Mouse (Mus musculus): ENCODE data around the gene Edn3. TPM values are rescaled to one million over a fixed set of nuclear protein-coding genes. Genes with fewer than 3 reads are reported as not detected.

The Edn3 gene
- total RNA-seq, 2 experiments from 2014 or later, result 0.19 to 0.23 TPM

DNA sequence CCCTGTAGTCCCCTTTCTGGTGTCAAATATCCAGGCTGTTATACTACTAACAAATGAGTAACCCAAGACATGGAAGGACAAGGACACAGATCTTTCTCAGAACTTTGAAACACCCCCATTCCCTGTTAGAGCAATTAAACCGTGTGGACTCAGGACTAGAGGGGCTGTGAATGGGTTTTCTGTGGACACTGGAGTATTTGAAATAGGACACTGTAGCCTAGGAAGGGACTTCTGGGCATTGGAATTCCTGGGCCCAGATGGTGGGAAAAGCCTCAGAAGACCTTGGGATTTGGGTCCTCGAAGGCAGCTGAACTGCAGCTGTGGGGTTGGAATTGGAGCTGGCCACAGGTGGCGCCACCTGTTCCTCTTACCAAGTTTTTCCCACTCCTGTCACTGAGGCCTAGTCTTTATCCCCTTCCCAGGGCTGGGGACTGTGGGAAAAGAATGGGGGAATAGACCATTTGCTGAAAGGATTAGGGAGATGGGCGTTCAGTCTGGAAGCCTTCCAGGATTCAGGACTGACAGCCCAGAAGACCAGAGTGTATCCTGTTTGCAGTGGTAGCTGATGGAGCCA lies 37.2 kb downstream of the Edn3 start:
- no peak for DNase-seq

DNA sequence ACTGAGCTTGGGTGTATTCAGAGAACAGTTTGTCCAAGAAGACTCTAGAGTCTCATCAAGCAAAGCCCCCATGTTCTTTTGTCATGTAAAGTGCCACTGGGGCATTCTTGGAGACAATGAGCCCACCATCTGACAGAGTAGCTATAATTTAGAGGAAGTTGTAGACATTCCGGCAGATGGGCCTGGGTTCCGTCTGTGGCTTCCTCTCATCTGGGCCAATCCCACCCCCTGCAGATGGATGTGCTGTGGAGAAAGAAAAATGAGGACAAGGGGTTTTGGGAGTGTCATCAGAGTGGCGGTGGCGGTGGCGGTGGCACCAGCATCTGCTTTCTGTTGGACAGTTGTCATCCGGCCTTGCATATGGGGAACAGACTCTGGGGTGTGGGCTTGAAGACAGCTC lies 42.0 kb downstream of the Edn3 start:
- DNase-seq, result no peak

DNA sequence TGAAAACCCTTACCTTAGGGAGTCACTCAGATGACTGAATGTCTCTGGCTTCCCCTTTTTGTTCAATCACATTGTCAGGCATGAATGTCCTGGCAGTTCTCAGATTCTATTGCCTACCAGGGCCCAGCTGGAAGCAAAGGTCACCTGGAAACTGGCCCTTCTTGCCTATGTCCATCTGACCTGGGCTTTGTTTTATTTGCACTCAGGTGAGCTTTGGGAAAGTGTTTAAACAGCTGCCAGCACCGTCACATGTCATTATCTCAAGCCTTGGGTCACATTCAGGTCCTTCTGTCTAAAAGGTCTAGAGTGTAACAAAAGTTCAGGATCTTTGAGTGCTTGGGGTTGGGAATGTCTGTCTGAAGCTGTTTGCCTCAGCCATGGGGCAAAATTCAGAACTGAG lies 43.2 kb downstream of the Edn3 start:
- no peak for DNase-seq

DNA sequence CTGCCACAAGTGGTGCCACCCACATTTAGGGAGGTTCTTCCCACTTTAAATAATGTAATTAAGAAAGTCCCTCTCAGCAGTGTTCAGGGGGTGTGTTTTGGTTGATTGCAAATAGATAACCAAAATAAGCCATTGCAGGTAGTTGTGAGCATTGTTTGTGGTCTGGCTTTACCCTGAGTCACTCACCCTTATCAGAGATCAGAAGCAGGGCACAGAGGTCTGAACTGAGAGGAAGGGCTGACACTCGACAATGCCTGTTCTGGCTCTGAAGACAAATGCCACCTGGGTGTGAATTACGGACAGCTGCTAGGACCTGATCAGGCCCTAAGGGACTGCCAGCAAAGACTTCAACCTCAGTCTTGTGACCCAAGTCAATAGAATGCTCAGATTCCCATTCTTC lies 47.5 kb downstream of the Edn3 start:
- DNase-seq, result no peak

DNA sequence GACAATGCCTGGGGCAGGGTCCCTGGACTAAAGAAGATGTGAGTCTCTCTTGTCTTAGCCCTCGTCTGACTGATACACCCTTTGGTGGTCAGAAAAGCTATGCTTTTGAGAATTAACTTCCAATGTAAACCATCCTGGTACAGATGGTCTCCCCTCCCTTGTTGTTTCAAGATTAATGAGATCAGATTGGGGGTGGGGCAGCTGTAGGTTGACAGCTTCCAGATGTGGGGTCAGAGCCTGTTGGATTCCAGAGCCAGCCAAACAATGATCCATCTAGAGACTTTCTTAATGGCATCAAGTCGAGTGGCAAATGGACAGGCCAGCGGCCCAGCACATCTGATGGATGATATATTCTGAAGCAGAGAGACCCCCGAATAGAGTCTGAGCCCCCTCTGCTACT lies 48.9 kb downstream of the Edn3 start:
- DNase-seq, result no peak

DNA sequence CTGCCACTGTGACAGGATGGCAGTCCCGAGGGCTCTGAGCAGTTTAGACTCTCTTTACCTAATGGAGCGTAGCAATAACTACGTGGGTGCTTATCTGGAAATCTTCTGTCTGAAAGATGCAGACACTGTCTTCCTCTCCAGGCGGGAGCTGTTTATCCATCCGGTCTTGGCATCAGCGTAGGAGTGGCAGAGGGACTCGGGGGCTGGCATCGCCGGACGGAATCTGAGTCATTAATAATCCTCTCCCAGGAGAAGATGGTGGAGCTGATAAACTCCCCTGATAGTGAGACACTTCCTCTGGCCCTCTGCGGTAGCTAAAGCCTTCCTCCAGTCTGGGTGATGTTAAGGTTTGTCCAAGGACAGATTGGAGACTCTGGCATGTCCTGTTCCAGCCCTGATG lies 52.9 kb downstream of the Edn3 start:
- no peak for DNase-seq

DNA sequence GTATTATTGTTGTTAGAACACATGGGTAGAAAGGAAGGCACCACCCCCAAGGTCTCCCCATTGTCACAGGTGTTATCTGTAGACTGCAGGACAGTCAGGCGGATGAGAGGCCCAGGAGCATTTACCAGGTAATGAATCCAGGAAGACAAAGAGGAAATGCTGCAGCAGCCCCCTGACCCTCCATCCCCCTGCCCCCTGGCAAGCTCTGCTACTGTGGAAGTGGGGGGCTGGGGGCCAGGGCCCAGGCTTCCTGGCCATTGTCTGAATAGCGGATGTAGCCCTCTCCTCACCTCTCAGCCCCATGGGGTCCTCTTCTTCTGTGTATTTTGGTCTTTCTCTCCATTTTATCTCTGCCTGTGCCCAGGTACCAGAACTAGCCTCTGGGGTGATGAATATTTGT lies 55.7 kb downstream of the Edn3 start:
- DNase-seq, result no peak

DNA sequence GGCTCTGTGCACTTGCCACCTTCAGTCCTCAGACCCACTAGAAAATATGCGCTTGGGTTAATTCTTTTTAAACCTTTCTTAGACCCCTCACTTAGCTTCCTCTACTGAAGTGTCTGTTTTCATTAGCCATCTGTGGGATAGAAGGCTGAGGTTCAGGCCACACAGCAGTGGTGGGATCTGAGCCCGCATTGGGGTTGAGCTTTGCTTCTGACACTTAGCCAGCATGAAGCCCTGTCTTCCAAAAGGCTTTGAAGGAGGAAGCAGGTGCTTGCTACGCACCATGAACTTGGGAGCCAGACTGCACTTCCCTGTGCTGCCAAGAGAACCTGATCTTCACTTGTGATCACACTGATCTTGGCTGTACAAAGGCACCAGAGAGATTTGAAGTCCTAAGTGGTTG lies 59.9 kb downstream of the Edn3 start:
- DNase-seq, result no peak

DNA sequence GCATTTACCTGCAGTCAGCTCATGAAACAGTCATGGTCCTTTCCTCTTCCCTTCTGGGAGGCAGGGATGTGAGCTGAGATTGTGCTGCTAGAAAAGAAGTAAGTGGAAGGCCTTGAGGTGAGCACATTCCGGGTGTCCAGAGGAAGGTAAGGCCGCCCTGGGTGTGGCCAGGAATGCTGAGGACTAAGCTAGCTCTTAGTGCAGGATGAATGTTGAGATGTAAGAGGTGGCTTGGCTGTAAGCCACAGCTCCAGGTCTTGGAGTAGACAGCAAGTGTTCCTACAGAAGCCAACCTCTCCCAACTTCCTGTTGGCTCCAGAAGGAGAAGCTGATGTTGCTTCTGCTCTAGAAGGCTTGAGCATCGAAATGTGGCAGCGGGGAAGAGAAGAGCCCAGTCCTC lies 67.4 kb downstream of the Edn3 start:
- DNase-seq, result no peak

DNA sequence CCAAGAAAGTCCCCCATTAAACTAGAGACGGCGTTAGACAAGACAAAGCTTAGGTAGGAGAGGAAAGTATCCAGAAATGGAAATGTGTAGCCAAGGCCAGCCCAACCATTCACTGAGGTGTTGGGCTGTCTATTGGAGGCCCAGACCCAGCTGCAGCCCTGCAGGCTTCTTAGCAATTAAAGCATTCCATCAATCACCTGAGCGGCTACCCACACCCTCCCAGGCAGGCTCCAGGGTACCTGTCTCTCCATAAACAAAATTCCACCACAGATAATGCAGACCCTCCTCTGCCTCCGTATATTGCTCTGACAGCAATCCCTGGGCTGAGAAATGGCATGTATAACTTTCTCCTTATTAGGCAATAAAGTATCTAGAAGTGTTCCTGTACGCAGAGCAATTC lies 73.2 kb downstream of the Edn3 start:
- DNase-seq, result no peak

Other genes with a start within 250 kb of the Edn3 start
- under 1 TPM; 0.10 to 0.18 TPM for gene Zfp831, start 117.1 kb upstream of the Edn3 start, total RNA-seq (2021)
- 1 to 10 TPM in 1 of 2 experiments, under 1 TPM in 1; 0.43 to 1.6 TPM for gene Gm14444, start 249.6 kb downstream of the Edn3 start, total RNA-seq (2021)

Measured in heart, postnatal 4 days (tissue).